Mouse (Mus musculus) limb, embryonic 15.5 days (tissue): Measurements from ENCODE around the gene Grwd1. TPM values are rescaled to one million over a fixed set of nuclear protein-coding genes. Genes with fewer than 3 reads are reported as not detected.
"Not testable (repeated sequence)": the region's sequence is repeated elsewhere in the genome, so short reads cannot be mapped to it uniquely, and the experiment has no call there.

Experiments
- ATAC-seq: fragments of 200-750 bp; cut with Nextera tagmentation; 2 replicates; pipeline ENCODE4 v1.8.0; 2017; ENCODE audit warnings: low read depth, moderate TSS enrichment; ENCODE audit not compliant: insufficient number of reproducible peaks, low FRiP score, low TSS enrichment
- H3K27ac ChIP-seq: fragments of 300-500 bp; sonication (generic); 2 replicates; pipeline ENCODE4 v1.5.1; 2015; ENCODE audit warnings: moderate library complexity, mild to moderate bottlenecking, inconsistent platforms
- H3K27me3 ChIP-seq: fragments of 300-500 bp; sonication (generic); 2 replicates; pipeline ENCODE4 v1.6.1; 2015; ENCODE audit warnings: inconsistent platforms
- H3K36me3 ChIP-seq: fragments of 300-500 bp; sonication (generic); 2 replicates; pipeline ENCODE4 v1.6.1; 2015; ENCODE audit warnings: inconsistent platforms
- H3K4me1 ChIP-seq: fragments of 300-500 bp; sonication (generic); 2 replicates; pipeline ENCODE4 v1.6.1; 2015; ENCODE audit warnings: inconsistent platforms
- H3K4me2 ChIP-seq: fragments of 300-500 bp; sonication (generic); 2 replicates; pipeline ENCODE4 v1.6.1; 2015; ENCODE audit warnings: mild to moderate bottlenecking, inconsistent platforms
- H3K4me3 ChIP-seq: fragments of 300-500 bp; sonication (generic); 2 replicates; pipeline ENCODE4 v1.5.1; 2015; ENCODE audit warnings: mild to moderate bottlenecking, inconsistent platforms
- H3K9ac ChIP-seq: fragments of 300-500 bp; sonication (generic); 2 replicates; pipeline ENCODE4 v1.6.1; 2015; ENCODE audit warnings: inconsistent platforms
- H3K9me3 ChIP-seq: fragments of 300-500 bp; sonication (generic); 2 replicates; pipeline ENCODE4 v1.6.1; 2016; ENCODE audit warnings: inconsistent platforms
- WGBS: fragments of 180-500 bp; shearing (Covaris S2); methylation state at CpG from one replicate; pipeline ENCODE4 v1.1.7; 2015; 5-methylcytosine and 5-hydroxymethylcytosine counted together
- polyA plus RNA-seq: library from polyadenylated mRNA; unstranded; fragments of >200 nt; fragmentation: Nextera tagmentation; extraction: Ambion mirVana; gene quantifications from 2 replicates; pipeline ENCODE4 v1.2.1, GENCODE M21; 2015

Grwd1 gene
- polyA plus RNA-seq: 56.3 and 59.3 TPM in 2 replicates

GRCm38 (mm10) chr7:45830427-45831127 is at the start of gene Grwd1:
Gene Grwd1, minus strand, starts transcription at chr7:45830944.
- Histone ChIP-seq H3K4me1 (peaks cover 30% of the 10 kb centered on the region), H3K36me3 (peaks cover 40% of the 10 kb centered on the region), H3K9ac (peak within 1 kb of the TSS; percentile 77), H3K27me3 (peaks cover 46% of the 10 kb centered on the region), H3K4me3 (peak within 1 kb of the TSS; percentile 90), H3K27ac (peak within 1 kb of the TSS; percentile 79; the same call in 1 of the 2 replicates), H3K4me2 (peak within 1 kb of the TSS; percentile 77), H3K9me3 (no peaks in the 10 kb centered on the region)
- WGBS: under 1% methylated on average over 35 of the region's 35 CpGs
- peak; percentile 79 for ATAC-seq

- Histone ChIP-seq H3K27me3 (no peaks in the 10 kb centered on the region), H3K9ac (no peak overlapping the region), H3K36me3 (peaks cover 95% of the 10 kb centered on the region), H3K4me2 (no peak overlapping the region), H3K4me1 (0 out of 2 replicates have a peak, but pooled peaks cover 5% of the 10 kb centered on the region), H3K4me3 (no peak overlapping the region), H3K27ac (no peak overlapping the region), H3K9me3 (no peaks in the 10 kb centered on the region)
- WGBS: 93% methylated on average over 4 of the region's 4 CpGs
- ATAC-seq: no peak
Observed at GRCm38 (mm10) chr7:45880531-45880930, 49.8 kb upstream of the Grwd1 start.

DNA sequence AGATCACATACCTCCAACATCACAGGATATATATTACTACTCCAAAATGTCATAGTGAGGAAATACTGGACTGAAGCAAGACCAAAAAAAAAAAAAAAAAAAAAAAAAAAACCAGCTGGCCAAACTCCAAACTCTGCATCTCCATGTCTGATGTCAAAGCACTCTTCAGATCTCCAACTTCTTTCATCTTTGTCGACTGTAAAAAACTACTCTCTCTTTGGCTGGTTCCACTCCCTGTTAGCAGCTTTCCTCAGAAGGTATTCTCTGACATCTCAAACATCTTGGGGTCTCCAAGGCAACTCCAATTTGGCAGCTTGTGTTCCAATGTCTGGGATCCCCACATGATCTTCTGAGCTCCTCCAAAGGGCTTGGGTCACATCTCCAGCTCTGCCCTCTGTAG is 47.5 kb upstream of the Grwd1 start, which contains the start of gene Grin2d:
Gene Grin2d (minus strand): TSS at position 101 of the 400 bp plus-strand sequence.
- Histone ChIP-seq H3K36me3 (peaks cover 89% of the 10 kb centered on the region), H3K4me1 (peaks cover 24% of the 10 kb centered on the region)
- H3K4me3 ChIP-seq, H3K27me3 ChIP-seq, H3K9me3 ChIP-seq, ATAC-seq, H3K4me2 ChIP-seq, H3K9ac ChIP-seq, H3K27ac ChIP-seq: not testable (repeated sequence)
- WGBS: 94% methylated on average over 1 of the region's 1 CpGs

DNA sequence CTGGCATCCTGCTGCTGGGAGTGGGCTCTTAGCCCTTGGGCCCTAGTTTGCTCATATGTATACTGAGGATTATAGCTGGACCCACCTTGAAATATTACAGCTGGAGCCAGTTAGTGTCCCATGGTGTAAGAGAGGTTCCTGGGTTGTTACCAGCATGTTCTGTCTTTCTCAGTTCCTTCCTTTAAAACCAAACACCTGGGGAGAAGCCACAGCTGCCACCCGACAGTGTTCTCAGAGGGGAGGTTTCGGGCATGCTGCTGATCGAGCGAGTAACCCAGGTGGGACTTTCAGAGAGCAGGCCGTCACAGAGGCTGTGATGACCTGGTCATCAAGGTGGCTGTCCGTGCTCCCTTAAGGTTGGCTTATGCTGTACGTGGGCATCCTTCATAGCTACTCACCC is 46.2 kb upstream of the Grwd1 start:
- no peak for ATAC-seq
- Histone ChIP-seq H3K4me2 (no peak overlapping the region), H3K27me3 (peaks cover 2% of the 10 kb centered on the region; the same call in 1 of the 2 replicates), H3K27ac (no peak overlapping the region), H3K4me1 (peaks cover 24% of the 10 kb centered on the region), H3K9me3 (no peaks in the 10 kb centered on the region), H3K9ac (no peak overlapping the region), H3K36me3 (peaks cover 76% of the 10 kb centered on the region), H3K4me3 (no peak overlapping the region)
- 93% methylated on average over 7 of the region's 7 CpGs for WGBS

- Histone ChIP-seq H3K9me3 (no peaks in the 10 kb centered on the region), H3K27ac (peak overlapping the region; percentile 94), H3K9ac (peak overlapping the region; percentile 97), H3K27me3 (peaks cover 38% of the 10 kb centered on the region), H3K4me1 (peaks cover 51% of the 10 kb centered on the region), H3K36me3 (peaks cover 40% of the 10 kb centered on the region), H3K4me3 (peak overlapping the region; percentile 83), H3K4me2 (peak overlapping the region; percentile 85)
- ATAC-seq: peak; percentile 36
- 1% methylated on average over 28 of the region's 28 CpGs for WGBS
Observed at GRCm38 (mm10) chr7:45873061-45873947, 42.6 kb upstream of the Grwd1 start.

GRCm38 (mm10) chr7:45872624-45873023 is 41.9 kb upstream of the Grwd1 start, which contains the start of gene Kdelr1:
Gene Kdelr1, plus strand, starts transcription at chr7:45872772.
- under 1% methylated on average over 18 of the region's 18 CpGs for WGBS
- H3K4me3 ChIP-seq: peak within 1 kb of the TSS; percentile 83
- H3K36me3 ChIP-seq: peaks cover 35% of the 10 kb centered on the region
- peaks cover 45% of the 10 kb centered on the region for H3K27me3 ChIP-seq
- H3K4me1 ChIP-seq: peaks cover 58% of the 10 kb centered on the region
- H3K9me3 ChIP-seq: no peaks in the 10 kb centered on the region
- ATAC-seq: peak; percentile 66
- H3K9ac ChIP-seq: peak within 1 kb of the TSS; percentile 97
- peak within 1 kb of the TSS; percentile 85 for H3K4me2 ChIP-seq
- H3K27ac ChIP-seq: peak within 1 kb of the TSS; percentile 94

GRCm38 (mm10) chr7:45870282-45871058 is 39.7 kb upstream of the Grwd1 start:
- no peaks in the 10 kb centered on the region for H3K9me3 ChIP-seq
- peaks cover 46% of the 10 kb centered on the region for H3K27me3 ChIP-seq
- H3K27ac ChIP-seq: no peak overlapping the region
- H3K4me3 ChIP-seq: peak overlapping the region; percentile 34
- H3K9ac ChIP-seq: peak overlapping the region; percentile 31
- H3K36me3 ChIP-seq: peaks cover 13% of the 10 kb centered on the region
- peak overlapping the region; percentile 60 for H3K4me2 ChIP-seq
- peaks cover 63% of the 10 kb centered on the region for H3K4me1 ChIP-seq
- 2% methylated on average over 27 of the region's 30 CpGs for WGBS
- ATAC-seq: no peak

DNA sequence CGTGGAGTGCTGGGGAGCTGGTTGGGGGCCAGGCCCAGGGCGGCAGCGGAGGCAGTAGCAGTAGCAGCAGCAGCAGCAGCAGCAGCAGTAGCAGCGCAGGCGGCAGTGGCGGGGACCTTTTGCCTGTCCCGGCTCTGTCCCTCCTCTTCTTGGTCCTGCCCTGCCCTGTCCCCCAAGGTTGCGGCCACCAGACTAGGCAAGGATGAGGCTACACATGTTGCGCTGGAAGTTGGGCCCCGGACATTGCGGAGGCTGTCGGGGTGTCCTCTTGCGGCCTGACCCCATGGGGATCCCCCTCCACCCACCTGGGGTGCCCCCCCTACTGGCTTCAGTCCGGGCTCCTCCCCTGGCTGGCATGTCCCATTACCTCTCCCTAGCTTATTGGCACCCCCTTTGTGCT is 39.0 kb upstream of the Grwd1 start:
- Histone ChIP-seq H3K27me3 (peaks cover 46% of the 10 kb centered on the region), H3K27ac (no peak overlapping the region), H3K4me1 (peaks cover 59% of the 10 kb centered on the region), H3K4me3 (peak overlapping the region; percentile 34), H3K36me3 (peaks cover 7% of the 10 kb centered on the region), H3K9ac (peak overlapping the region; percentile 14; the same call in 1 of the 2 replicates), H3K9me3 (no peaks in the 10 kb centered on the region), H3K4me2 (peak overlapping the region; percentile 60)
- WGBS: 1% methylated on average over 12 of the region's 14 CpGs
- ATAC-seq: no peak

GRCm38 (mm10) chr7:45869107-45869670 is 38.4 kb upstream of the Grwd1 start:
- ATAC-seq: no peak
- Histone ChIP-seq H3K9ac (peak overlapping the region; percentile 14; the same call in 1 of the 2 replicates), H3K27ac (no peak overlapping the region), H3K4me2 (peak overlapping the region; percentile 60), H3K36me3 (peaks cover 1% of the 10 kb centered on the region), H3K9me3 (no peaks in the 10 kb centered on the region), H3K4me3 (peak overlapping the region; percentile 34), H3K27me3 (peaks cover 46% of the 10 kb centered on the region), H3K4me1 (peaks cover 53% of the 10 kb centered on the region)
- WGBS: 12% methylated on average over 8 of the region's 8 CpGs

GRCm38 (mm10) chr7:45867871-45868270 is 37.1 kb upstream of the Grwd1 start:
- H3K27ac ChIP-seq: no peak overlapping the region
- WGBS: 35% methylated on average over 2 of the region's 2 CpGs
- H3K27me3 ChIP-seq: peaks cover 46% of the 10 kb centered on the region
- H3K36me3 ChIP-seq: no peaks in the 10 kb centered on the region
- H3K4me1 ChIP-seq: peaks cover 45% of the 10 kb centered on the region
- H3K4me2 ChIP-seq: 0 out of 2 replicates have a peak overlapping the region, but pooled peaks have one; percentile 76
- no peak overlapping the region; the same call in 1 of the 2 replicates for H3K4me3 ChIP-seq
- H3K9me3 ChIP-seq: no peaks in the 10 kb centered on the region
- H3K9ac ChIP-seq: no peak overlapping the region
- ATAC-seq: no peak
